Mouse (Mus musculus) CH12.LX (cell line): ENCODE measurements at regions not wholly inside any gene's neighbourhood (a gene's known extent, or its start where the extent isn't known, plus 50 kb on each side); places are given as distances from the start of the nearest gene placed in this dataset.

Experiments
- CTCF ChIP-seq, 2 experiments: IDR thresholded peaks in 1 of 2; conservative IDR thresholded peaks in 1 of 2; 2 replicates each; pipeline ENCODE4 v1.5.1; 2011 to 2012; ENCODE audit warnings: low read depth in 2 of 2, low read length in 2 of 2, improper control_type of control experiment in 1 of 2, inconsistent platforms in 1 of 2, mild to moderate bottlenecking in 1 of 2, moderate library complexity in 1 of 2
- KAT2A ChIP-seq: IDR thresholded peaks from 2 replicates; pipeline ENCODE4 v1.6.1; 2012; ENCODE audit warnings: low read length, improper control_type of control experiment, inconsistent platforms; ENCODE audit not compliant: insufficient replicate concordance
- MXI1 ChIP-seq: IDR thresholded peaks from 2 replicates; pipeline ENCODE4 v1.6.1; 2011; ENCODE audit warnings: mild to moderate bottlenecking, low read depth, low read length, improper control_type of control experiment

GRCm38 (mm10) chr2:173465006-173465620 is 57.3 kb upstream of the 1700021F07Rik start:
- TF ChIP-seq KAT2A (no peak), MXI1 (no peak), CTCF (conservative IDR thresholded peaks at IDR 0.05 in 1 of 2, IDR thresholded peaks at IDR 0.05 in 1 of 2; ENCODE audit: low read depth in 2 of 2, low read length in 2 of 2) (no peak)
